Mouse (Mus musculus) kidney, adult 9 months (tissue): ENCODE results near the gene Ccdc120.
A peak's percentile ranks its signal among the peaks of the same experiment; 100 is the strongest.
"Not testable (repeated sequence)": the region's sequence is repeated elsewhere in the genome, so short reads cannot be mapped to it uniquely, and the experiment has no call there.

ENCODE experiments used
- DNase-seq: peaks from one replicate; pipeline ENCODE4 v3.0.0; 2022

Gene Ccdc120

GRCm38 (mm10) chrX:7753627-7754026 lies 2.9 kb upstream of the Ccdc120 start:
- DNase-seq = peak; percentile 56

- no peak for DNase-seq
Observed at GRCm38 (mm10) chrX:7745429-7745828, 5.3 kb downstream of the Ccdc120 start.

- no peak for DNase-seq
Observed at GRCm38 (mm10) chrX:7744940-7745339, 5.8 kb downstream of the Ccdc120 start.

GRCm38 (mm10) chrX:7743470-7743869 lies 7.2 kb downstream of the Ccdc120 start:
- DNase-seq = no peak

- no peak for DNase-seq
Observed at GRCm38 (mm10) chrX:7741103-7741502, 9.6 kb downstream of the Ccdc120 start.

- DNase-seq = peak; percentile 40
Observed at GRCm38 (mm10) chrX:7740082-7740819, 10.5 kb downstream of the Ccdc120 start.

- DNase-seq = peak; percentile 81
Observed at GRCm38 (mm10) chrX:7739336-7740081, 11.2 kb downstream of the Ccdc120 start.

GRCm38 (mm10) chrX:7733571-7734156 lies 17.0 kb downstream of the Ccdc120 start:
- peak; percentile 59 for DNase-seq

GRCm38 (mm10) chrX:7728922-7729265 lies 21.8 kb downstream of the Ccdc120 start:
- DNase-seq = no peak

- DNase-seq = peak; percentile 88
Observed at GRCm38 (mm10) chrX:7728215-7728921, 22.3 kb downstream of the Ccdc120 start, which contains the start of gene Praf2. TSS of gene Praf2 (plus strand) at chrX:7728439.

GRCm38 (mm10) chrX:7727176-7727575 lies 23.5 kb downstream of the Ccdc120 start:
- no peak for DNase-seq

GRCm38 (mm10) chrX:7725841-7726240 lies 24.9 kb downstream of the Ccdc120 start:
- DNase-seq = no peak

GRCm38 (mm10) chrX:7724135-7724534 lies 26.6 kb downstream of the Ccdc120 start:
- DNase-seq = no peak

GRCm38 (mm10) chrX:7722691-7723090 lies 28.0 kb downstream of the Ccdc120 start:
- DNase-seq = no peak

GRCm38 (mm10) chrX:7722282-7722611 lies 28.5 kb downstream of the Ccdc120 start:
- DNase-seq = no peak

GRCm38 (mm10) chrX:7721514-7722281 lies 29.0 kb downstream of the Ccdc120 start, which contains the start of gene Gm45208:
TSS of gene Gm45208 (plus strand) at chrX:7722245.
- DNase-seq = peak; percentile 85

- not testable (repeated sequence) for DNase-seq
Observed at GRCm38 (mm10) chrX:7716058-7716457, 34.6 kb downstream of the Ccdc120 start.

GRCm38 (mm10) chrX:7714135-7714899 lies 36.4 kb downstream of the Ccdc120 start, which contains the start of gene Wdr45:
TSS of gene Wdr45 (plus strand) at chrX:7714333.
- peak; percentile 97 for DNase-seq

GRCm38 (mm10) chrX:7713764-7714134 lies 37.0 kb downstream of the Ccdc120 start:
- DNase-seq = not testable (repeated sequence)

- peak; percentile 91 for DNase-seq
Observed at GRCm38 (mm10) chrX:7696954-7697381, 53.7 kb downstream of the Ccdc120 start, which contains the start of gene Gpkow. TSS of gene Gpkow (plus strand) at chrX:7697131.

GRCm38 (mm10) chrX:7696520-7696919 lies 54.2 kb downstream of the Ccdc120 start:
- DNase-seq = no peak
